Mouse (Mus musculus): Measurements from ENCODE around the gene Trim28. TPM values are rescaled to one million over a fixed set of nuclear protein-coding genes. Genes with fewer than 3 reads are reported as not detected.
A peak's percentile ranks its signal among the peaks of the same experiment; 100 is the strongest.

Trim28 gene
- polyA plus RNA-seq, 1 experiment from 2014 or later: 298 TPM

DNA sequence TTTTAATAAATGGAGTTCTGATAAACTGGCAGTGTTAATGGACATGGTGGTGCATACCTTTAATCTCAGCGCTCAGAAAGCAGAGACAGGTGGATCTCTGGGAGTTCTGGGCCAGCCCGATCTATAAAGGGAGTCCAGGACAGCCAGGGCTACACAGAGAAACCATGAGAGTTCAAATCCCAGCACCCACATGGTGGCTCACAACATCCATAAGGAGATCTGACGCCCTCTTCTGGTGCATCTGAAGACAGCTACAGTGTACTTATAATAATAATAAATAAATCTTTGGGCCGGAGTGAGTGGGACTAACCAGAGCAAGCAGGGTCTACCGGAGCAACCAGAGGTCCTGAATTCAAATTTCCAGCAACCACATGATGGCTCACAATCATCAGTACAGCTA is 4.5 kb downstream of the Trim28 start:
- WGBS: 70% methylated on average over 5 of the region's 5 CpGs
- H3K4me3 ChIP-seq (replicated peaks): no peak overlapping the region
- H3K9ac ChIP-seq: no peak overlapping the region
- no peak overlapping the region for H3K27ac ChIP-seq
- no peak overlapping the region for H3K4me2 ChIP-seq
- H3K4me1 ChIP-seq: peaks cover 16% of the 10 kb centered on the region
- H3K9me3 ChIP-seq (replicated peaks): no peaks in the 10 kb centered on the region
- H3K36me3 ChIP-seq: peaks cover 41% of the 10 kb centered on the region
- ATAC-seq (replicated peaks; ENCODE audit: low FRiP score): no peak
- H3K27me3 ChIP-seq: no peaks in the 10 kb centered on the region

DNA sequence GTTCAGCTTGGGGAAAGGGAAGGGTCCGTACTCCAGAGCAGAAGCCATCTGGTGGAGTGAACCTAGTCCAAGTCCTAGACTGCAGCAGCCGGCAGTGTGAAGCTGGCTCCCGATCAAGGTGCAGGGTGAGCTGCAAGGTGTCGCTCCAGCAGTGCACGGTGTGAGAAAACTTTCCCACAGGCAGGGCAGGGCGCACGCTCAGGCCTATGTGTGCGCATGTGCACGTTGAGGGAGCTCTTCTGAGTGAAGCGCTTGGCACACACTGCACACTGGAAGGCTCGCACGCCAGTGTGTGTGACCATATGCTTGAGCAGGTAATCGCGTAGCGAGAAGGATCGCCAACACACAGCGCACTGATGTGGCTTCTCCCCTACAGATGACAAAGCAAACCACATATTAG is 7.1 kb downstream of the Trim28 start:
- no peak overlapping the region for H3K4me3 ChIP-seq (replicated peaks)
- 92% methylated on average over 17 of the region's 17 CpGs for WGBS
- H3K4me2 ChIP-seq: no peak overlapping the region
- no peaks in the 10 kb centered on the region for H3K9me3 ChIP-seq (replicated peaks)
- no peak overlapping the region for H3K9ac ChIP-seq
- no peak for ATAC-seq (replicated peaks; ENCODE audit: low FRiP score)
- no peaks in the 10 kb centered on the region for H3K27me3 ChIP-seq
- peaks cover 41% of the 10 kb centered on the region for H3K36me3 ChIP-seq
- H3K4me1 ChIP-seq: peaks cover 32% of the 10 kb centered on the region
- no peak overlapping the region for H3K27ac ChIP-seq

DNA sequence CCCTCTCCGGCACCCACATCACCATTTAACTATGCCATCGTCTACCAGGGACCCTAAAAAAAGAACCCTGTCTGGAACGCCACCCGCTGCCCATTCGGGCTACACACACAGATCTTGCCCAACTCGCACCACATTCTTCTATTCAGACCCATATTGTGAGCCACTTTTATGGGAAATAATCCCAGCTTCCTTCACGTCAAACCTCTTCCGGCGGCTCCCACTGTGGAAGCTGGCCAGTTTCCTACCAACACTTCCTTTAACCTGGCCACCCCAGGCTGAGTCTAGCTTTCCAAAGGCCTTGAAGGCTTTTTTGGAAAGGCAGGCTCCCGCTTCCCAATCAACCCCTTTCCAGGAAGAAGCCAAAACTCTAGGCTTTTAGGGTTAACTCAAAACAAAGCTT is 7.6 kb downstream of the Trim28 start:
- Histone ChIP-seq H3K27ac (no peak overlapping the region), H3K4me1 (peaks cover 32% of the 10 kb centered on the region), H3K4me2 (no peak overlapping the region), H3K36me3 (peaks cover 41% of the 10 kb centered on the region), H3K4me3 (replicated peaks) (no peak overlapping the region), H3K9ac (no peak overlapping the region), H3K27me3 (no peaks in the 10 kb centered on the region), H3K9me3 (replicated peaks) (no peaks in the 10 kb centered on the region)
- 84% methylated on average over 10 of the region's 10 CpGs for WGBS
- ATAC-seq (replicated peaks; ENCODE audit: low FRiP score): no peak

DNA sequence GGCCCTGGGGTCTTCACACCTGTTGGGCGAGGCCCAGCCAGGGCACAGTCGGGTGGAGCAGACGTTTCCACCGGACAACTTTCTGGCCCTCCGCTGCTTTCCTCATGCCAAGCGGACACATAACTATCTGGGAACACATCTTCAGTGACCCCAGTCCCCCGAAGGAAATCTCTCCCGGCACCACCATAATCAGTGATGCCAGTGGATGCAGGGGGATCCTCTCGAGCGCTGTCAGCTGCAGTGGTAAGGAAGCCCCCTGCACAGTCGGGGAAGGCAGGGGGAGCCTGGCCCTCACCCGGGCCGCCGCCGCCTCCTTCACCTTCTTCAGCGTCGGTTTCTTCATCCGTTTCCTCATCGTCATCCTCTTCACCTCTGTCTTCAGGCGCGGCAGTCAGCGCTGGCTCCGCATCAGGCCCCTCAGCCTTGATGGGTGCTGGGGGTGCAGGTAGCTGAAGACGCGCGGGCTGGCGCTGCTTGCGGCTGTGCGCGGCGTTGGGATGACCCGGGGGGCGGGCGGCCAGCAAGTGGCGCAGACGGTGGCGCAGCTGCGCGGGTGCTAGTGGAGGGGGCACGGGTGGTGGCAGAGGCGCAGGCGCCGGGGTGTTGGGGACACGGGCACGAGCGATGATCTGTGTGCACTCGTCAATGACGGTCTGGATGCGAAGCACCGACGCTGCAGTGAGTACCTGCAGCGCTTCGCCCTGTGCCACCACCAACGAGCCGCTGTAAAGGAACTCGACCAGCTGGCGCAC is 8.6 kb downstream of the Trim28 start:
- no peaks in the 10 kb centered on the region for H3K27me3 ChIP-seq
- ATAC-seq (replicated peaks; ENCODE audit: low FRiP score): no peak
- peak overlapping the region; percentile 25 for H3K4me3 ChIP-seq (replicated peaks)
- H3K27ac ChIP-seq: no peak overlapping the region
- peak overlapping the region; percentile 25; the same call in 1 of the 2 replicates for H3K9ac ChIP-seq
- H3K9me3 ChIP-seq (replicated peaks): no peaks in the 10 kb centered on the region
- H3K36me3 ChIP-seq: peaks cover 41% of the 10 kb centered on the region
- H3K4me1 ChIP-seq: peaks cover 32% of the 10 kb centered on the region
- WGBS: 38% methylated on average over 57 of the region's 57 CpGs
- H3K4me2 ChIP-seq: peak overlapping the region; percentile 79

DNA sequence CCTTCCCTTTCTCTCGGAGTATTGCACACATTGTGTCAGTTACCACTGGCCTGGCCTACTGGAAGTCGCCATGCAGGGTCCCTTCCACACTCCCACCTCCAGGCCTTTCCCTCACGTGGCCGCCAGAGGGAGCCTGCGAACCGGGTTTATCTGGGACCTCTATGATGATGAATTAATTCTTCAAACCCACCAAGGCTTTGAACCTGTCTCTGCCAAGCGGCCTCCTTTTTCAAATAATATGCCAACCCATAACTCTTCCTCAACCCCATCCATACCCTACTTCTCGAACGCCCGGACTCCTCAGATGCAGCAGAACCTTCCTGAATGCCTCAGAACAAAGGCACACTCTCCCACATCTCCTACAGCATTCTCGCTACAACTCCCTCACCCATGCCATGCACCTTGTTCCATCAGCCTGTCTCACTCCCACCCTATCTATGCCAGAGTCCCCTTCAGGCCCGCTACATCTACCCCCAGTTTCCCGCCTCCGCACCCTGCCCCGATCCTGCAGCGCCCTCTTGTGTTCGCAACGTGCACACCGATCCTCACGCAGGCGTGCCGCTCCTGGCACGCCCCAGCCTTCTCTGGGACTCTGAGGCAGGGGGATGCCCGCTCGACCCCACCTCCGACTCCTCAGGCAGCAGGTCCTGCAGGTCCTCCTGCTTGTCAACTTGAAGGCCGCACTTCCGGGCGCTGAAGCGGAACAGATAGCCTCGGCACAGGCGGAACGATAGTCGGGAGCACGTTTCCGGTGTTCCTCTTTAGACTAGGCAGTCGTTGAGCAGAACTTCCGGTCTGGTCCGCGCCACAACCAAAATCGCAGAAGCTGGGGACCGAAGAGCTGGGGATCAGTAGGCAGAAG is 10.5 kb downstream of the Trim28 start:
- ATAC-seq (replicated peaks; ENCODE audit: low FRiP score): peak; percentile 88
- H3K4me1 ChIP-seq: peaks cover 32% of the 10 kb centered on the region
- peak overlapping the region; percentile 57 for H3K4me3 ChIP-seq (replicated peaks)
- H3K27ac ChIP-seq: peak overlapping the region; percentile 95
- peak overlapping the region; percentile 79 for H3K9ac ChIP-seq
- no peaks in the 10 kb centered on the region for H3K9me3 ChIP-seq (replicated peaks)
- whole genome bisulfite sequencing: under 1% methylated on average over 42 of the region's 42 CpGs
- H3K4me2 ChIP-seq: peak overlapping the region; percentile 79
- H3K36me3 ChIP-seq: peaks cover 34% of the 10 kb centered on the region
- no peaks in the 10 kb centered on the region for H3K27me3 ChIP-seq

DNA sequence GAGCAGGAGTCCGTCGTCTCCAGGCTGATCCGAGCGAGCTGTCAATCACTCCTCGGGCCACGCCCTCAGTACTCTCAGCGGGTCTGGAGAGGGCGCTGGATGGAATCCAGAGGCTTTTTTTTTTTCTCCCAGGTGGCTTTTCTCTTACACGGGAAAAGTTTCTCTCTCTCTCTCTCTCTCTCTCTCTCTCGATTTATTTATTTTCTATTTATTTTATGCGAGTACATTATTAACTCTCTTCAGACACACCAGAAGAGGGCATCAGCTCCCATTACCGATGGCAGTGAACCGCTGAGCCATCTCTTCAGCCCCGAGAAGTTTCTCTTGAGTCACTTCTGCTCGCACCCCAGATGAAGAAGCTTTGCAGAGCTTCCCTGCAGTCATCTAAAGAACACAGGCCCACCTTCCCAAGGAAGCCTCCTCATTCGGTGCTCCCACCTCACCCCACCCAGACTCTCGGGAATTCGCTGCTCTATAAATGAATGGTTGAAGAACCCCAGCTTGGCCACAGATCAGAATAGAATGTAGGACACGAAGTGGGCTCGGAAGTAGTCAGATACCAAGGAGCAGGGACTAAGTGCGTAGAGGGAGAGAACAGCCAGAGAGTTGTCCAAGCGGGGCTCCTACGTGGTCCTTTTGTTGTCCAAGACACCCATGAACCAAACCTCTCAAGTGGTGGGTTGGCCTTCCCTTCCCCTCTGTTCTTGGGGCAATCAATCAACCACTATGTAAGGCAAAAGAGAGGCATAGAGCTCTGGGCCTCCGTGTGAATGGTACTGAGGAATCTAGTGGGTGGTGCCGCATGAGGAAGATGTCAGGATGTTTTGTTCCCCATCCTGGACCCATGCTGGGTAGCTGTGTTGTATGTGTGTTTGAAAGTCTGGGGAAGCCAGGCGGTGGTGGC is 11.3 kb downstream of the Trim28 start, which contains the start of gene Zbtb45:
Zbtb45 (minus strand) TSS at position 30 of the 904 bp plus-strand sequence.
- 12% methylated on average over 26 of the region's 26 CpGs for WGBS
- Histone ChIP-seq H3K27me3 (no peaks in the 10 kb centered on the region), H3K4me3 (replicated peaks) (peak within 1 kb of the TSS; percentile 57), H3K36me3 (peaks cover 27% of the 10 kb centered on the region), H3K9ac (peak within 1 kb of the TSS; percentile 79), H3K27ac (peak within 1 kb of the TSS; percentile 95), H3K4me1 (peaks cover 32% of the 10 kb centered on the region), H3K9me3 (replicated peaks) (no peaks in the 10 kb centered on the region), H3K4me2 (peak within 1 kb of the TSS; percentile 79)
- no peak for ATAC-seq (replicated peaks; ENCODE audit: low FRiP score)

DNA sequence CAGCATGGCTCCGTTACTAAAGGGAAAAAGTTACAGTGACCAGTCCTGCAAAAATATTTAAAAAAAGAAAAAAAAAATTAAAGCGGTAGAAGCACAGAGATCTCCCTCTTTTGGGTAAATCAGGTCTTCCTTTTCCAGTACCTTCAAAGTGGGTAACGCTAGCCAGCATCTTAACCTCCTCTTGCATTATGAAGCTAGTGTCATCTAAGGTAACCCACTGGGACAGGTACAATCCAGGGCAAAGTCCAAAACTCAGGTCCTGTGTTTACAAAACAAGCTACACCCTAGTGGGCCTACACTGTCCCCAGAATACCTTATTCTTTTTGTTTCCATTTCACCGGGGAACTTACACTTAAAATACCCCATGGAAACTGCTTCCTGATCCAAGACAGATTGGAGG is 14.8 kb downstream of the Trim28 start:
- Histone ChIP-seq H3K4me3 (replicated peaks) (no peak overlapping the region), H3K27ac (no peak overlapping the region), H3K9ac (no peak overlapping the region), H3K4me1 (peaks cover 14% of the 10 kb centered on the region), H3K27me3 (no peaks in the 10 kb centered on the region), H3K9me3 (replicated peaks) (no peaks in the 10 kb centered on the region), H3K4me2 (no peak overlapping the region), H3K36me3 (no peaks in the 10 kb centered on the region)
- WGBS: 64% methylated on average over 4 of the region's 4 CpGs
- ATAC-seq (replicated peaks; ENCODE audit: low FRiP score): no peak

DNA sequence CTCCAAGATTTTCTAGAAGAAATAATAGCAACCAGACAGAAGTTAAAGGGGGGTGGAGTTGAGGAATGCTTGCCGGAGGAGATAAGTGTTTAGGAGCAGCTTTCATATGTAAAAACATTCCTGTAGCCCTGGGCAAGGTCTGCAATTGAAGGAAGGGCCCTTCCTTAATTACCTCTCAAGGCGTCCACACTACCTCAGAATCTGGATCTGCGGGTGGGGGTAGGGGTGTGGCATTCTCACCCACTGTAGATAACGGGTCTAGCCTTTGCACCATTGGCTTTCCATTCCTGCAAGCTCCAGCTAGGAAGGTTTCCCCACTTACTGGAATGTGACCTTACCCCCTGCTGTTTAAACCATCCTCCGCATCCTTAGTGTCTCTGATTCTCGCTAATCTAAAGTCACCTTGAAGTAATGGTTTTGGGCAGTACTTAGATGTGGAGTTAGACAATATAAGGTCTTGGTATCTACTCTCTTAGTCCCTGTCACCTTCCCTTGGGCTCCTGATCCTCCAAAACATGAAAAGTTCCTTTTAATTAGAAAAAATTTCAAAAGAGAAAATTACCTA is 15.4 kb downstream of the Trim28 start:
- H3K9ac ChIP-seq: no peak overlapping the region
- no peak overlapping the region for H3K4me3 ChIP-seq (replicated peaks)
- no peak overlapping the region for H3K4me2 ChIP-seq
- no peak overlapping the region for H3K27ac ChIP-seq
- no peaks in the 10 kb centered on the region for H3K9me3 ChIP-seq (replicated peaks)
- no peaks in the 10 kb centered on the region for H3K36me3 ChIP-seq
- no peak for ATAC-seq (replicated peaks; ENCODE audit: low FRiP score)
- H3K4me1 ChIP-seq: peaks cover 7% of the 10 kb centered on the region
- WGBS: 40% methylated on average over 6 of the region's 6 CpGs
- no peaks in the 10 kb centered on the region for H3K27me3 ChIP-seq

DNA sequence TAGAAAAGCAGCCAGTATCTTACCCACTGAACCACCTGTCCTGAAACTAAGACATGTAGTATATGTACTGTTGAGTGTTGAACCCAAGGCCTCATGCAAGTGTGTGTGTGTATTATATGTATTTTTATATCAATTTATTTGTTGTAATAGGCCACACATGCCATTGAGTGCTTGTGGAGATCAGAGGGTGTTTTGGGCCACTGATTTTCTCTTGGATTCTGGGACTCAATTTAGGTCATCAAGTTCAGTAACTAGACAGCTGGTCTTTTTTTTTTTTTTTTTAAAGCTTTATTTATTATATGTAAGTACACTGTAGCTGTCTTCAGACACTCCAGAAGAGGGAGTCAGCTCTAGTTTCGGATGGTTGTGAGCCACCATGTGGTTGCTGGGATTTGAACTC is 16.3 kb downstream of the Trim28 start:
- Histone ChIP-seq H3K9ac (no peak overlapping the region), H3K36me3 (no peaks in the 10 kb centered on the region), H3K27me3 (no peaks in the 10 kb centered on the region), H3K4me2 (no peak overlapping the region), H3K4me3 (replicated peaks) (no peak overlapping the region), H3K27ac (no peak overlapping the region), H3K4me1 (peaks cover 6% of the 10 kb centered on the region), H3K9me3 (replicated peaks) (no peaks in the 10 kb centered on the region)
- no peak for ATAC-seq (replicated peaks; ENCODE audit: low FRiP score)
- WGBS: 100% methylated on average over 1 of the region's 1 CpGs

DNA sequence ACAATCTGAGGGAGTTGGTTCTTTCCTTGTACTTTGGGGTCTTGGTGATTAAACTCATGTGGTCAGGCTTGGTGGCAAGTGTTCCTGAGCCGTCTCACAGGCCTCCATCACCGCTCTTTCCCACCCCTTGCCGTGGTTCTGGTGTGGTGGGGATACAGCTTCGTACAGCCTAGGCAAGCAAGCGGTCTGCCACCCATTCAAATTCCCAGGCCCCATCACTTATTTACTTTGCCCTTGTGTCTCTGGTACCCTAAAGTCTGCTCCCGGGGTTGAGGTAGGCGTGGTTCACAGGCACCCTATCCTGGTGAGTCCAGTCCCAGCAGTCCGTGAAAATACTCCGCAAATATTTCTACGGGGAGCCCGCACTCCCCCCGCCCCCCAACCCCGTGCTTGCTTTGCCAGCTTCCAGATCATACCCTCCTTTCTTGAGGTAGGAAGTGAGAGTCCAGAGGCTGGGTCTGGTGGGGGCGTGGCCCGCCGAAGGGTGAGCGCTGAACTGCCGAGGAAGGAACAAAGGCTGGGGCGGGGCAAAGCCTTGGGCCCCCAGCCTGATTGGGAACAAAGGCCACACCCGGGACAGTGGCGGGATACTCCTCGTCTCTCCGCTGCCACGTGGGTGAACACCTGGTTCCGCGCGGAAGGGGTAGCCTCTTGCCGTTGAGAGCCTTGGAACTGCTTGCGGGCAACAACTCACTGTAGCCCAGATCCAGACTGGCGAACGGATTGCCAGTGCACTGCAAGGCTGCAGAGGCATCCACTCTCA is 24.0 kb downstream of the Trim28 start:
- 3% methylated on average over 31 of the region's 31 CpGs for WGBS
- no peaks in the 10 kb centered on the region for H3K27me3 ChIP-seq
- H3K4me2 ChIP-seq: peak overlapping the region; percentile 83
- ATAC-seq (replicated peaks; ENCODE audit: low FRiP score): peak; percentile 78
- H3K4me3 ChIP-seq (replicated peaks): peak overlapping the region; percentile 92
- H3K27ac ChIP-seq: peak overlapping the region; percentile 100
- peak overlapping the region; percentile 97 for H3K9ac ChIP-seq
- H3K9me3 ChIP-seq (replicated peaks): no peaks in the 10 kb centered on the region
- H3K36me3 ChIP-seq: peaks cover 27% of the 10 kb centered on the region
- H3K4me1 ChIP-seq: peaks cover 38% of the 10 kb centered on the region
